Mouse (Mus musculus): ENCODE measurements around the gene Arsb.

DNA sequence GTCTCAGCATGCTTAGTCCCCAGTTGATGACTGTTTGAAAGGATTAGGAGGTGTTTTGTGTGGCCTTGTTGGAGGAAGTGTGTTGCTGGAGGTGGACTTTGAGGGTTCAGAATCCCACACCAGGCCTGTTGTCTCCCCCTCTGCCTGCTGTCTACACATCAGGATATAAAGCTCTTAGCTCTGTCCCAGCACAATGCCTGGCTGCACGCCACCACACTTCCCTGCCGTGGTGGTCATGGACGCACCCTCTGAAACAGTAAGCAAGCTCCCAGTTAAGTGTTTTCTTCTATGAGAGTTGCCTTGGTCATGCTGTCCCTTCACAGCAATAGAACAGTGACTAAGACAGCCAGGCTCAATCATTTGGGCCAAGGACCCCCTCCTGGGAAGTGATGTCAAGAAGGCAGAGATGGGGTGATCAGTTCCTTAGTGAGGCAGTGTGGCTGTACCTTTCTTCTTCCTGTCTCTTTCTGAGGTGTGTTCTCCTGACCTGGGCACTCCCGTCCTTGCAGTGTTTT lies 149.4 kb downstream of the Arsb start:
- no peak for TF ChIP-seq CTCF (IDR thresholded peaks at IDR 0.05; ENCODE audit: low read depth, low read length)
- no peak for TF ChIP-seq POLR2A (IDR thresholded peaks at IDR 0.05; ENCODE audit: borderline replicate concordance, low read depth, low read length)
